19 mouse cellular contexts compared by ENCODE assay signal in the genomic region with DNA sequence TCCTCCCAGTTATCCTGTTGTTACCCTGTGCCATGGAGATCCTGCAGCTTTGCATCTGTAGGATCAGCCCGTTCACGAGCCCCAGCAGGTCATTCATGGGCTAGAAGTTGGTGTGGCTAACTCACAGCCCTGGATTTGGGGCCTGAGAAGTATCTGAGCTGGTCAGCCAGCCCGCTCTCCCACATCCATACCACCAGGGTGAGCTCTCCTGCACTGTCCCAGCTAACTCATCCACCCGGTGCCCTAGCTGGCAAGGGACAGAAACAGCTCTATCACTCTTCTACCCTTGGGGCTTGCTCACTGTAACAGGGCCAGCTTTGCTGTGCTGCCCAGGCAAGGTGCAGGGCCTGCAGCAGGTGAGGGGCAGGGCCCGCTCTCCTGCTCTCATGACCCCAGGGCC.
DNase-seq lines count a peak whose midpoint lies in the region; ATAC-seq and TF ChIP-seq lines count a peak whose summit lies in the region.
"Had no signal": no experiment of that assay in that cellular context is flagged by ENCODE, and none has a peak within 500 bp of the region (broad histone marks: within the 10 kb centered on the region; RNA-seq: fewer than 3 reads in every experiment).

No protein-coding gene starts in this region.

- DNase-seq in embryo, embryonic 10 days (ENCODE audit: low spot score), result peak; percentile 36
- no peak for DNase-seq in embryo, embryonic 10.5 days (ENCODE audit: low spot score)
- DNase-seq in liver, adult 2 months (ENCODE audit: extremely low read depth, low read depth, low spot score), result no peak
- DNase-seq in liver, embryonic 11.5 days (ENCODE audit: low spot score), result no peak
- DNase-seq in embryonic facial prominence, embryonic 10.5 days (ENCODE audit: low spot score), result peak; percentile 22
- DNase-seq in gastrocnemius, adult 2 months, result no peak
- DNase-seq in urinary bladder, postnatal 10 days (ENCODE audit: low spot score), result no peak
- DNase-seq: adrenal gland, postnatal 14 days; cerebellum, postnatal 10 days; heart, adult 11 months; heart, postnatal 14 days; layer of hippocampus, adult 9-11 months; lung, postnatal 36 days; right cerebral cortex, adult 18-20 months had no signal

- H3K9ac ChIP-seq in liver, adult 2 months (ENCODE audit: low read depth, low read length), result no peak overlapping the region
- no peak overlapping the region for H3K9ac ChIP-seq in liver, embryonic 11.5 days (ENCODE audit: low read depth, low read length)
- H3K9ac ChIP-seq: forebrain, embryonic 12.5 days; limb, embryonic 15.5 days; midbrain, embryonic 13.5 days had no signal

- H3K4me1 ChIP-seq in liver, adult 2 months (ENCODE audit: control insufficient read depth, insufficient read depth, low read length), result no peaks in the 10 kb centered on the region
- no peaks in the 10 kb centered on the region for H3K4me1 ChIP-seq in liver, embryonic 11.5 days (replicated peaks; ENCODE audit: control insufficient read depth, insufficient read depth, low read length)
- peaks cover 12% of the 10 kb centered on the region for H3K4me1 ChIP-seq in E14TG2a.4 (replicated peaks; ENCODE audit: low read depth, low read length)
- H3K4me1 ChIP-seq in embryonic facial prominence, embryonic 10.5 days, result peaks cover 38% of the 10 kb centered on the region
- H3K4me1 ChIP-seq: forebrain, embryonic 12.5 days; midbrain, embryonic 13.5 days had no signal

- H3K9me3 ChIP-seq in liver, embryonic 11.5 days (ENCODE audit: control insufficient read depth, low read length), result no peaks in the 10 kb centered on the region
- H3K9me3 ChIP-seq in E14TG2a.4 (ENCODE audit: low read length), result no peaks in the 10 kb centered on the region
- no peaks in the 10 kb centered on the region for H3K9me3 ChIP-seq in embryonic facial prominence, embryonic 10.5 days
- H3K9me3 ChIP-seq: forebrain, embryonic 12.5 days; limb, embryonic 15.5 days; midbrain, embryonic 13.5 days had no signal

- H3K27ac ChIP-seq in liver, adult 2 months (replicated peaks; ENCODE audit: insufficient read depth, low read depth, low read length), result no peak overlapping the region
- H3K27ac ChIP-seq in liver, embryonic 11.5 days (ENCODE audit: low read depth, low read length), result no peak overlapping the region
- H3K27ac ChIP-seq in embryonic facial prominence, embryonic 10.5 days (replicated peaks), result 0 out of 2 replicates have a peak overlapping the region, but pooled peaks have one; percentile 30
- no peak overlapping the region for H3K27ac ChIP-seq in gastrocnemius, adult 2 months
- H3K27ac ChIP-seq: forebrain, embryonic 12.5 days; limb, embryonic 15.5 days; midbrain, embryonic 13.5 days had no signal

- 0 out of 2 replicates have a peak, but pooled peaks have one; percentile 19 for TF ChIP-seq CTCF in liver, adult 2 months (IDR thresholded peaks at IDR 0.05; ENCODE audit: low read depth, low read length)
- peak; percentile 12; the same call in 1 of the 2 replicates for TF ChIP-seq CTCF in E14TG2a.4 (conservative IDR thresholded peaks at IDR 0.05; ENCODE audit: low read length)
- TF ChIP-seq CTCF in gastrocnemius, adult 2 months (IDR thresholded peaks at IDR 0.05), result no peak

- no peak for ATAC-seq in liver, embryonic 11.5 days (replicated peaks; ENCODE audit: low FRiP score)
- ATAC-seq: midbrain, embryonic 13.5 days had no signal

- 73% methylated on average over 5 of the region's 5 CpGs for WGBS in liver, adult 2 months
- WGBS in liver, embryonic 11.5 days, result 65% methylated on average over 5 of the region's 5 CpGs
- 69% methylated on average over 5 of the region's 5 CpGs for WGBS in embryonic facial prominence, embryonic 10.5 days

- no peaks in the 10 kb centered on the region for H3K79me2 ChIP-seq in liver, adult 2 months (ENCODE audit: control insufficient read depth, insufficient read depth, low read length)

- H3K4me2 ChIP-seq in liver, embryonic 11.5 days, result no peak overlapping the region
- H3K4me2 ChIP-seq: forebrain, embryonic 12.5 days; limb, embryonic 15.5 days; midbrain, embryonic 13.5 days had no signal

- intact Hi-C loops in gastrocnemius, adult 2 months (cut with DNase I), result no loop called here

- no peak overlapping the region for H3K4me3 ChIP-seq in liver, adult 2 months (ENCODE audit: insufficient read depth, low read depth, low read length)
- H3K4me3 ChIP-seq in liver, embryonic 11.5 days (ENCODE audit: low read depth, low read length), result no peak overlapping the region
- H3K4me3 ChIP-seq in E14TG2a.4 (replicated peaks; ENCODE audit: low read length), result no peak overlapping the region
- no peak overlapping the region for H3K4me3 ChIP-seq in embryonic facial prominence, embryonic 10.5 days
- H3K4me3 ChIP-seq in gastrocnemius, adult 2 months, result no peak overlapping the region
- H3K4me3 ChIP-seq: forebrain, embryonic 12.5 days; limb, embryonic 15.5 days; midbrain, embryonic 13.5 days had no signal

- no peak for TF ChIP-seq POLR2A in liver, adult 2 months (IDR thresholded peaks at IDR 0.05; ENCODE audit: extremely low read depth, insufficient read depth, low read length)

- no peaks in the 10 kb centered on the region for H3K27me3 ChIP-seq in liver, adult 2 months (ENCODE audit: control insufficient read depth, insufficient read depth, low read length)
- no peaks in the 10 kb centered on the region for H3K27me3 ChIP-seq in liver, embryonic 11.5 days (replicated peaks; ENCODE audit: control insufficient read depth, insufficient read depth, low read length)
- H3K27me3 ChIP-seq in E14TG2a.4 (ENCODE audit: insufficient read depth, low read length), result peaks cover 27% of the 10 kb centered on the region
- H3K27me3 ChIP-seq in embryonic facial prominence, embryonic 10.5 days (replicated peaks; ENCODE audit: low read depth, poor library complexity, severe bottlenecking), result peaks cover 5% of the 10 kb centered on the region; the same call in 1 of the 2 replicates
- H3K27me3 ChIP-seq: forebrain, embryonic 12.5 days; limb, embryonic 15.5 days; midbrain, embryonic 13.5 days had no signal

- no peaks in the 10 kb centered on the region for H3K36me3 ChIP-seq in liver, adult 2 months (ENCODE audit: control insufficient read depth, insufficient read depth, low read length)
- H3K36me3 ChIP-seq in liver, embryonic 11.5 days (ENCODE audit: control insufficient read depth, insufficient read depth, low read length), result no peaks in the 10 kb centered on the region
- no peaks in the 10 kb centered on the region for H3K36me3 ChIP-seq in E14TG2a.4 (ENCODE audit: insufficient read depth, low read length)
- no peaks in the 10 kb centered on the region for H3K36me3 ChIP-seq in embryonic facial prominence, embryonic 10.5 days (replicated peaks)
- H3K36me3 ChIP-seq: forebrain, embryonic 12.5 days; G1E; limb, embryonic 15.5 days; midbrain, embryonic 13.5 days had no signal

Comparison
In these comparisons a context has a peak if more than half of its experiments do, and no peak if none do; other contexts are left out.
1. DNase-seq: peak in embryo, embryonic 10 days (single experiment) and embryonic facial prominence, embryonic 10.5 days (single experiment); none in embryo, embryonic 10.5 days (single experiment), liver, adult 2 months (single experiment), liver, embryonic 11.5 days (single experiment), gastrocnemius, adult 2 months (single experiment) and urinary bladder, postnatal 10 days (single experiment).